Mouse (Mus musculus): Measurements from ENCODE around the gene Sox5.

Gene Sox5

DNA sequence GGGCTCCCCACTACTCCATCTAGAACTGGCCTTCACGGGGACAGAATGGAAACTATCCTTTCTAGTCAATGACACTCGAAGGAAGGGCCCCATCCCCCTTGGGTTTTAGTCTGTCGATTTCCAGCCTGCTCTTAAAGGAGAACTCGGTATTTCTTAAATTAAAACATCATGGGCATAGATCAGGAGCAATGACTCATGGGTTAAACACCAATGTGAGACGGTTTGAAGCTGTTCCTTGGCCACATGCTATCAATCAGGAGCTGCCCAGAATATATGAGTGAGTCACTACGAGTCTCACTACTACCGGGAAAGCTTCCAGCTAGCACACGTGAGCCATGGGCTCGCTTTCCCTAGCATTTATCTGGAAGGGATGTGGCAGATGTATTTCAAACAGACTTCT lies 707.0 kb downstream of the Sox5 start:
- no peak for DNase-seq

DNA sequence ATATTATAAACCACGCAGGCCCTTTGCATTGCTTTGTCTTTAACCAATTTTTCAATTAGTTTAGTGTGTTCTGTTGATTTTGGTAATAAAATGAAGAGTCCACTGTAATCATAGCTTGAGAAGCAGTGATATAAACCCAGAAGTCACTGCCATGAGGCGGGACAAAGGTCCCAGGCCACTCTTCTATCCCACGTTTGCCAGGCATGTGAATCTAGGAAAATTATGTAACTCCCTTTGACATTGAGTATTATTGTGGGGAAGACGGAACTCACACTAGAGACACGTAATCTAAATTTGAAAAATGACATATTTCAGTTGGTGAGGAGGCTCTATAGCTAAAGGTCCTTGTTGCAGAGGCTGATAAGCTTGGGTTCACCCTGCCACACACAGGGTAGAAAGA lies 711.3 kb downstream of the Sox5 start:
- DNase-seq, result no peak

DNA sequence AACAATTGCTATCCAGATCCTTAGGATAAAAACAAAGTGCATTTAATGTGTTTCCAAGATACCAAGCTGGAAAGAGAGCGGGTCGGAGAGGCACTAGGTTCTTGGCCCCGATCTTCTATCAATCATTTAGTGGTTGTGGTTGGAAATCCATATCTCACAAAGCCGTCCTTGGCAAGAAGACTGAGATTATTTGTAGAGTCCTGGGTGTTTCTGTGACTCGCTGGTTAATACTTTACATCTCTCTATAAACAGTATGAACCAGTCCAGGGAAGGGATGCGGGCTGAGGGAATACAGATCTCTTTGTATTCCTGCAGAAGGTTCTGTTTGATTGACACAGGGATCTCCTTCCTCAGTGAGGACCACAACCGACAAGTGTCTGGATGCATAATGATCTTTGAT lies 714.3 kb downstream of the Sox5 start:
- DNase-seq, result no peak

DNA sequence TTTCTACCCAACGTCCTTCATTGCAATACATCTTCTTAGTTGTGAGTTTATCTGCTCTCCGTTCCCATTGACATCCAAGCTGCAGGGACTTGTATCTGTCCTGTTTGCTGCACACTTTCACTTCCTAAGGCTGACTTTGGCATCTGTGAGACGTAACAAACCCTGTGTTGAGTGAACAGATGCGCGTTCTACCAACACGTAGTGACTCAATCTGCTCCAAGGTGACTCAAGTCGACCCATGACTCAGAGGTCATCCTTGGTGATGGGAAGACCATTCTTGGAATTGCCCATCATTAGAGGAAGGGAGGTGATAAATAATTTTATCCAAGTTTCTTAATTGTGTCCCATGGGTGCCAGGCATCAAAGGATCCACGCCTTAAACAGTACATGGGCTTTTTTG lies 719.3 kb downstream of the Sox5 start:
- DNase-seq, result no peak

DNA sequence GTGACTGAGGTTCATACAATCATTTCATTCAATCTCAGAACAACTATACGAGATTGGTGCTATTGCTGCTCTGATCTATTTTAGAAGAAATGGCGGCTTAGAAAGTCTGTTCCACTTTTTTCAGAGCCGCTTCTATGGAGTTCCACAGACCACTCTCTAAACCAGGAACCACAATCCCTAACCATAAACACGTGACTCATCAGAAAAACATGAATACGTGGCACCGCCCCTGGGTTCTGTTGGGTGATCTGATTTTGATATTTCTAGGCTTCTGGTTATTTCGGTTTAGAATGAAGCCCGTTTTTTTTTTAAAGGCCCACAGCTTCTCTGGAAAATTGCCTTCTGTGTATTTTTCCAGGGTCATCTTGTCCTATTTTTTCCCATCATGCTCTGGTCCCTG lies 720.0 kb downstream of the Sox5 start:
- no peak for DNase-seq

DNA sequence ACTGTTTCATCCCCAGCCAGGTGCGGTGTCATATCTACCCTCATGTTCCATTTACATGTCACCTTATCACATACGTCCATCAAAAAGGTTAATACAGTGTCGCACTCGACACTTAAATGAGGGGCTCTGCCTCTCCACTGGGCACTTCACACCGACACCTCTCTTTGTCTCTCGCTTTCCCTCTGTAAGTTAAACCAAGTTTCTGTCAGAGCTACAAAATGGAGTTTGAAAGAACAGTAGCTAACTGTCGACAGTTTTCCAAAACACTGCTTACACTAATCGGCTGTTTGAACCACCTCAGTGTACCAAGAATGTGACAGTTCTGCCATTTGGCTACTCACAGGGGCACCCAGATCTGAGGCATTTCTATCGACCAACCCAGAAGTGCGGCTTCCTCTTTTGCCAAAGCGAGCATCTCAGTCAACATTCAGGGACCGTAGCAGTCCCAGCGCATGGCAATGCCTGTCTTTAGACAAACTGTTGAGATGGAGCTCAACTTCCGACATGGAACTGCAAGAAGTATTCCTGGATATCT lies 724.6 kb downstream of the Sox5 start:
- DNase-seq, result no peak

DNA sequence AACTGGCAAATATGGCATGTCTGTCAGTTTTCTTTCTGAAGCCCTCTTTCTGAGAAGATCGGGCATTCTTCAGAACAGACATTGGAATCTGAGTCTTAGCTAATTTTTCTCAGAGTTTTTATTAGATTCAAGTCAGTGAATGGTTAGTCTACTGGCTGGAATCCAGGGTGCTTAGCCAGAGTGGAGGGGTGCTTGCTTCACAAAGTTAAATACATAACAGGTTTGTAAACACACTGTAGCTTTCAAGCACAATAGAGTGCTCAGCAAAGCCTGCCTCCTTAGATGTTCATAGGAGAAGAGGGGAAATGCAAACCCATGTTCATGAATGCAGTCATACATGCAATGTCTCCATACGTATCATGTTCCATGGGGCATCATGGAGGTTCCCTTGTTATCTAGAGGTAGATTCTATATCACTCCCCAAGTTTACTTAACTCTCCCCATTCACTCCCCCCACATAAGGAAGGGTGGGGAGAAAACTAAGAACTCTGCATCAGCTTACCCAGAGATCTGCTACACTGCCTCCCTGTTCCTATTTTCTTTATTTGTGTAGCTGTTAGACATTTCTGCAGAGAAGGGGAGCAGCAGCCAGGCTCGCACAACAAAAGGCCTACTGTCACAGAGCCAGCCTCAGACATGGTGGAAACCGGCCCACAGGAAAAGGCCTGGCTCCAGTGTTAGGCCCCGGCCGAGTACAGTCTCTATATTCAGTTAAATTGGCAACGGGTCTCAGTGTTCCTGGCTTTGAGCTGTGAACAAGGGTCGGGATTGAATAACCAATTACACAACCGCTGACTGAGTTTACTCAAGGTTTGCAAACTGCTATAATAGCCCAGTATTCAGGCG lies 725.3 kb downstream of the Sox5 start:
- peak; percentile 18 to 23 for DNase-seq

DNA sequence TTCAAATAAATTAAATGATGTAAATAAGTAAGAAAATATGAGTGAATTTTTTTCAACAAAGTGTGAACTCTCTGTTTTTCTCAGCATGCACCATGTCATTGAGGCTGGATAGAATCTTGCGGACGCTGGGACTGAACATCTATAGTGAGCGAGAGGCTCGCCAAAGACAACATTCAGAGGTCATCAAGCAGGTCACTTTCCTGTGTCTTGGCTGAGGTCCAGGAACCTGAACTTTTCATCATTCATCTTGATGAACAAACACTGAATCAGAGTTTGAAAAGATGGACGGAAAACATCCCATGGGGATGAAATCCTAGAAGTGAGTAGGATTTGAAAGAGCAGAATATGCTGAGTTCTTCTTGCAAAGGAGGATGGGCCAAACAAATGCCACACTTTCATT lies 729.3 kb downstream of the Sox5 start:
- no peak for DNase-seq

DNA sequence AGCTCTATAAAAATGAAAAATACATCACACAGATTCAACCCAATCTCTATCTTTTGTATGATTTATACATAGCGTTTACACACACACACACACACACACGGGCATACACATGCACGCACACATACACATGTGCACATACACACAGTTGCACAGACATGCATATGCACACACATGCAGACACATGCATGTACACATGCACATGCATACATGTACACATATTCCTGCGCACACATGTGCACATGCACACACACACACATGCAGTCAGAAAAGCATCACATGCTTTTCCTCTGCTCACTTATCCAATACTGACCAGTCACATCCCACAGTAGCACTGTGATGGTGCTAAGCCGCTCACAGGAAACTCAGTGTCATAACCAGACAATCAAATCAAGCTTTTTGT lies 730.5 kb downstream of the Sox5 start:
- no peak for DNase-seq

DNA sequence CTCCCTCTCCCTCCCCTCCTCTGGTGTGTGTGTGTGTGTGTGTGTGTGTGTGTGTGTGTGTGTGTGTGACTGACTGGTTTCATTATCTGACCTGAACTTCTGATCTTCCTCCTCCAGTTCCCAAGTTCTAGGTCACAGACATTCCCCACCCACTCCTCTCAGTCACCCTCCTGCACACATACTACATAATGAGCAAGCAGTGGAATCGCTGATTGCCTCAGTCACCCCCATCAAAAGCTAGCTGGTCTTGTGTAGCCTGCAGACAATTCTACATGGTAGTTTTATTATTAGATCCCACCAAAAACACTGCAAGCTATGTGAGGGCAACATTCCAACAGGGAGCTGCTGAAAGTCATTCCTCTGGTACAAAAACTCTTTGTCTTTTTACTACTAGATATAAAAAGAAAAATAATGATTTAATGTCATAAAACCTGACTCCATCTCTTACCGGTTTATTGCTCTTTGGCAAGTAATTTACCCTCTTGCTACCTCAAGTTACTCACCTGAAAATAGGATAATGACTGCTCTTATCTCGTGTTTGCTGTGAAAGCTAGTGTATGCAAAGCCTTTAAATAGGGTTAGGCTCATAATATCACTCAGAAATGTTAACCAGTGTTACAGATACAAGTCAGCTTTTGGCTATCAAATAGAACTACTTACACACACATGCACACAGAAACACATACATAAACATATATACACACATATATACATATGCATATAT lies 733.4 kb downstream of the Sox5 start:
- no peak for DNase-seq

DNA sequence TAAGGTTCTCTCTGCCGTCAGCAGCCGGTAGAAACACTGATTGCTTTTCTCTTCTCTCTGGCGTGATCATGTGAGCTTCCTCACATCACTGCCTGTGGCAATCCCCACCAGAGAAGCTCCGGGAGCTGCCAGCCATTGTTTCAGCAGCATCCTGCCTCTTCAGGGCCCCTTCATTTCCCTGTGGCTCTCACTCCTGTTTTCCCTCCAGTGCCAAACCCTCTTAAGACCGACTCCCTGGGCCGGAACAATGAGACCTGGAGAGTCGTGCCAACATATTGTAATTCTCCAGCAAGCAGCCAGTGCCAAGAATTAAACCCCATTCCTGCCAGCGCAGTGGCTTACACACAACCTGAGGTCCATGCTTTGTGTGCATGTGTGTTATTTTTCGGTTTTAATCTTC lies 736.3 kb downstream of the Sox5 start:
- DNase-seq, result peak in 1 of 2 experiments; percentile 9

DNA sequence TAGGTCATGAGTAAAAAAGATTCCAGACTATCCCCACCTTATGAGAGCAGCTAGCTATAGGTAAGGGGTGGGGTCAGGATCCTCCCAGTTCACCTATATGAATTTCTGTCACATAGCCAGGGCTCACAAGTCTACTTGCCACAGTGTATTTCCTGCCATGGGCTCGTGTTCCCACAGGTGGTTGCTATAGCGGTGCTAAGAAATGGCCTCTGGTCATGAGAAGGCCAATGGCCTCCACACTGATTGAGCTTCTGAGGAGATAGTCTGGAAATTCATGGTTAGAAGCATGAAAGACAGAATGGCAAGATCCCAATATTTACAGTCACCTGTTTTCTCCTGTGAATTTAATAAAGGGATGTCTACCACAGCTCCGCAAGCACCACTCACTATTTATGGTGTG lies 737.4 kb downstream of the Sox5 start:
- no peak for DNase-seq

DNA sequence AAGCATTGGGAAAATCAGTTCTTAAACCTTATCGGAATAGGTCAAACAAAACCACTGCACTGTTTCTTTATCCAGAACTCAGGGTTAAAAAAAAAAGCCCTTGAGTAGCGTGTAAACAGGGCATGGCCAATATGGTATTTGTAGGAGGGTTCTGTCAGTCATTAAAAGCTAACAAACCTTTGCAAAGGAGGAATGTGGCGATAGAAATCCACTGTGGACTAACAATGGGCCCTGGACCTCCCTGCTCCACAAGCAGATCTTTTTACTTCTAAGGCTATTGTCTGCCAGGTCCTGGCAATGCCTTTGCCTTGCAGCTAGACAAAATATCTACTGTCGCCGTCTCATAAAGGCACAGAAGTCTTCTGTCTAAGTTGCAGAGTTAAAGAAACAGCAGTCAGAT lies 738.8 kb downstream of the Sox5 start:
- DNase-seq, result no peak

DNA sequence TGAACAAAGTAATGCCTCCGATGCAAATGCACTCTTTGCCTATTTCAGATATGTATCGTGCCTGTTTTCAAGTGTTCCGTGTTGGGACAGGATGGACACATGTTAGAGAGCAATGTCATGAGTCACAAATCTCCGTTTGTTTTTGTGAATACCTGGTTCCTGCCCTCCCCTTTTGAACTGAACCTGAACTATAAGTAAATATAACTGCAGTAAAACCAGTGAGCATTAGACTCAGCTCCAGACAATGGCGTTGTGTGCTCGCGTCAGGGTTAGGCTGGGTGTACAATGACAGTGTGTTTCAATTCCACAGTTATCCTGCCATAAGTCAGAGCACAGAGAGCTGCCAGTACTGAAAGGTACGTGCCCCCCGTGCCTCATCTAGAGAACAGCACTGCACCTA lies 739.8 kb downstream of the Sox5 start:
- no peak for DNase-seq

DNA sequence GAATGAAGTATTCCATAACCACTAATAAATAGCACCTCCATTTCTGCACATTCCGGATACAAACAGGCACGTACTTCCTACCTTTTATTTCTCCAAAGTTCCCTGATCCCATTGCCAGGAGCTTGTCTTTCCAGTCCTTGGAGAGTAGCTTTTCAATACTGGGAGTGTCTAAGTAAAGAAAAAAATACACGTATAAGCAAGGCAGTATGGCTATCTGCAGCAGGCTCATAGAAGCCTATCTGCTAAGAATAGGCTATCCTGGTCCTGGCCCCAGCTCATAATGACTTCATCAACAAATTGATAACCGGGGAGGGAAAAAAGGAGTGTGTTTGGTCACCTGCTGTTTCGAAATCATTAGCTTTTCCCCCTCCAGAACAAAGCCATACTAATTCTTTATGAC lies 740.6 kb downstream of the Sox5 start:
- DNase-seq, result no peak

DNA sequence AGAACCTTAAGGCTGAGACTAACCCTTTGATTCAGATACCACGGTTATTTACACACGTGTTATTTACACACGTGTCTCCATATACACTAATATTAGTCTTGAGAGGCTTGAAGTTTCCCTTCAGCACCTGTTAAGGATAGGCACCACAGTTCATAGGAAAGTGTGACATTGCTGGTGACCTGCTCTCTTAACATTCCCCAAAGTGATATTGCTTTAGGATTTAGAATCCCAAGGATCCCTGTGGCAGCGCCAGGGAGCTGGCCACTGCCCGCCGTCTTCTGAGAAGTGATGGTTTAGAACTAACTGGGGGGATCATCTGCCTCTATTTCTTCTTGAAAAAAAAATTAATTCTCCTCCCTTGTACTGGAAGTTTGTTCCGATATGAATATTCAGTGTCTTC lies 741.4 kb downstream of the Sox5 start:
- no peak for DNase-seq

DNA sequence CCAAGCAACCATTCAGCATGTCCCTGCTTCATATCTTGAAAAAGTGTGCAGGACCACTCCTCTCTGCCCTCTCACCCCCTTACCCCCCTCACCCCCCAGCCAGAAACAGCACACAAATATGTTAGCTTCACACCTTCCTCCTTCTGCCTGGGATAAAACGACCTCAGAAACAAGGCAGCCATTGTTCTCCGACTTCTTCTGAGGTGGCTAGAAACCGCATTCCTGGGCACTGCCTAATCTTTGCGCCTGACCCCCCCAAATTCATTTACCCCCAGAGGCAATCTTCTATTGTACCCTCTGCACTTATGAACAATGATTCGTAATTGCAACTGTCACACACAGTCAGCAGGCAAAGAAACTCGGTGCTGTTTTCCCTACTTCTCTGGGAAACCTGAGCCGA lies 742.6 kb downstream of the Sox5 start:
- no peak for DNase-seq

DNA sequence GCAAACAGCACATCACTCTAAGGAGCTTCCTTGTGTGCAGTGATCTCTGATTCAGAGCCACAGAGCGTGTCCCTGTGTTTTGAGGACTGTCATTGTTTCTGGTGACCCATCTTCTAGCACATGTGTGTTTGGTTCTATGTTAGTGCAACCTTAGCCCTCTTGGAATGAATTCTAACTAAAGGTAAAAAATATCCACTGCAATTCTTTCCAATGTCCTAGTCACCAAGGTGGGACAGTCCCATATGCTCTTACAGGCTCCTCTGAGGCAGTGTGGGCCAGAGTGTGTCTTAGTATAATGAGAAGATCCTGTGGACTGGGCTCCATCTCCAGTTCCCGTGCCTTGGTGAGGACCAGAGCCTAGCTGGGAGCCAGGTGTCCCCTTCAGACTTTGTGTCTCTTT lies 748.6 kb downstream of the Sox5 start:
- no peak for DNase-seq

DNA sequence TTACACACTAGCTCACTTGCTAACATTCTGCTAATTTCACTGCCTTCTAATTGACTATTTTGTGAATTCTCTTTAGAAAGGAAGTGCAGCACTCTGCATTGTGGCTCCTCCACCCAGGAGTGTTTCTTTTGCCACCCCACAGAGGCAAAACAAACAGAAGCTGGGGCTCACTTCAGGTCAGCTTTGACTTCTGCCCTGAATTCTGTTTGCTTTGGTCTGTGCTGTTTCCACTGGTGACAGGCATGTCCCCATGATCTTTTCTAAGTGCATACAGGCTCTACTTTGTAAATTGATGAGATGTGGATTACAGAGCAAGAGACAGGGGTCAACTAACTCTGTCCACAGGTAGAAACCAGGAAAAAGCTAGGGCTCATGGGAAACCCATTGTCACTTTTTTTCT lies 764.8 kb downstream of the Sox5 start:
- no peak for DNase-seq

DNA sequence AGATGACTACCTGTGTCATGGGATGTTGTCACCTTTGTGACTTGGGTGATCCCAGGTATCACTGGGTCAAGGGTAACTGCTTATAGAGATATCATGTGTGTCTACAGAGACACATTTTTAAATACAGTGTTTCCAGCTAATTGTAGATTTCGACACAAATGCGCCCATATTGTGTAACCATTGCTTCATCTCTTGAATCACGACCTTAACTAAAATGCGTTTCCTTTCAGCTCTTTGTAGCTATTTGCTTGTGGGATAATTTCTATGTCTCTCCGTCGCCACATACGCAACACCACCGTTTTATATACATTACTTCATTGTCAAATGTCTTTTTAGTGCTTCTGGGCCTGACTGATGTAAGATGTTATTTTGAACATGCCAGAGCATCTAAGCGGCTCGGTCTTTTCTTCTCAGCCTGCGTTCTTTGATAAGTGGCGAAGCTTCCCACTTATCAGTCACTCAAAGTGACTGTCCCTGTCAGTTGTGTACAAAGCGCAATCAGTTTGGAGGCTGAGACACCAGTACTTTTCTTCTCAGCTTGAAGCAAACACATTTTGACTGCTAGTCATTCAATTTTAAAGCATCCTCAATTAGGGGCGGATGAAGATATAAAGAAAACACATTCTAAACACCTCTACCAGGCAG lies 769.8 kb downstream of the Sox5 start:
- DNase-seq, result no peak

DNA sequence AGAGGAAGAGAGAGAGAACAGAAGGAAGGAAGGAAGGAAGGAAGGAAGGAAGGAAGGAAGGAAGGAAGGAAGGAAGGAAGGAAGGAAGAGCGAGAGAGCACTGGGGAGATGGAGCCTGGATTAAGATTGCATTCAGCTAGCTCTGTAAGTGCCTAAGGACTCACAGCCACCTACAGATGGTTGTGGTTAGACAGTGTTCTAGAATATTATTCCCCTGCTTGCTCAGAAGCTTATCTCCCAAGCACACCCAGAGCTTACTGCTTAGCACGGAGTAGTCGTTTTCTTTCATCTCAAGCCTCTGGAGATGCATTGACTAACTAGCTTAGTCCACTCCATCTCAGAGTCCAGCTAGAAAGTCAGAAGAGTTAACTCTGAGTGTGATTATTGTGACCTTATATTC lies 770.8 kb downstream of the Sox5 start:
- no peak for DNase-seq

DNA sequence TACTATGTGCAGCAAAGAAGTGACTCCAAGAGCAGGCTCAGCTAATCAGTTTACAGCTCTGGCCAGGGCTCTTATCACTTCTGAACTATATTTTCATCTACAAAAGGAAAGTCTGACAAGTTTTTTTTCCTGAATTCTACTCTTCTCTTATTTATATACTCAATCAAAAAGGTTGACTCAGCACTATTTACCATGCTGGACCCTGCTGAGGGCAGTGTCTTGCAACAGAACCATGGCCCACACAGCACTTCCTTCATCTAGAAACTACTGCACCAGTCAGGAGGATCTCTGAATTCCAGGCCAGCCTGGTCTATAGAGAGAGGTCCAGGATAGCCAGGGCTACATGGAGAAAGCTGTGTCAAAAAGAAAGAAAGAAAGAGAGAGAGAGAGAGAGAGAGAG lies 771.5 kb downstream of the Sox5 start:
- DNase-seq, result no peak

DNA sequence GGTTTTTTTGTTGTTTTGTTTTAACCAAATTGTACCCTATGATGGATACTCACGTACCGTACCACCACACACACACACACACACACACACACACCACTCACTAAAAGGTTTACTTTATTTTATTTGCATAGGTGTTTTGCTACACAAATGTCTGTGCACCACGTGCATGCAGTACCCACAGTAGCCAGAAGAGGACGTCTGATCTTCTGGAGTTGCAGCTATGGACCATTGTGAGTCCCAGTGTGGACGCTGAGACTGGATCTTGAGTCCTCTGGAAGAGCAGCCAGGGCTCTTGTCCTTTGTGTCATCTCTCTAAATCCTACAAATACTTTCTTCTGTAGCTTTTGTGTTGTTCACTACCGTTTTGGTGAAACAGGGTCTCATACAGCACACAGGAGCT lies 776.6 kb downstream of the Sox5 start:
- no peak for DNase-seq

DNA sequence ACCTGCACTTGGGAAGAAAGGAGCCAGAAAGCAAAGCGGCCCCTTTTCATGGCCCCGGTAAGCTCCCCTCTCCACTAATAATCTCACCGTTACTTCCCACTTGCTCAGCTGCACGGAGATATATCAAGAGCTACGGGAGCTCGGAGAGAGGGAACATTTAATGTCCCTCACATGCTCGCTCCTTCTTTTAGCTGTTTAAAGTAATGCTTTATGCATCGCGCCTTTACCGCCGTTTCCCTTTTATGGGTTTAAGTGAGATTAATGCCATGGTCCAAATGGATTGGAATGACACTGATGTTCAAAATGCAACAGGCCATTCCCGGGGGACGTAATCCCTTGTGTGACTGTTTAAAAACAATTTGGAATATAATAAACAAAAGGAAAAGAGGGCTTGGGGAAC lies 783.6 kb downstream of the Sox5 start:
- DNase-seq, result no peak
